Mouse (Mus musculus): ENCODE results near the gene Tmem144.

Tmem144 gene

GRCm38 (mm10) chr3:79864824-79865223 is 12.3 kb upstream of the Tmem144 start:
- no peak for DNase-seq (ENCODE audit: low read depth)

- no peak for DNase-seq (ENCODE audit: low read depth)
Measured at GRCm38 (mm10) chr3:79858221-79858620, 5.6 kb upstream of the Tmem144 start.

- no peak for DNase-seq (ENCODE audit: low read depth)
Measured at GRCm38 (mm10) chr3:79857780-79858179, 5.2 kb upstream of the Tmem144 start.

GRCm38 (mm10) chr3:79852108-79852507 is 465 bp downstream of the Tmem144 start:
- no peak for DNase-seq (ENCODE audit: low read depth)

GRCm38 (mm10) chr3:79850656-79851055 is 1.9 kb downstream of the Tmem144 start:
- DNase-seq (ENCODE audit: low read depth): no peak

- peak; percentile 20 for DNase-seq (ENCODE audit: low read depth)
Measured at GRCm38 (mm10) chr3:79849621-79850020, 3.0 kb downstream of the Tmem144 start.

GRCm38 (mm10) chr3:79848841-79849240 is 3.7 kb downstream of the Tmem144 start:
- no peak for DNase-seq (ENCODE audit: low read depth)

GRCm38 (mm10) chr3:79846633-79847032 is 5.9 kb downstream of the Tmem144 start:
- DNase-seq (ENCODE audit: low read depth): no peak

GRCm38 (mm10) chr3:79843999-79844398 is 8.6 kb downstream of the Tmem144 start:
- DNase-seq (ENCODE audit: low read depth): no peak

- DNase-seq (ENCODE audit: low read depth): peak; percentile 67
Measured at GRCm38 (mm10) chr3:79842616-79843016, 10.0 kb downstream of the Tmem144 start.

- peak; percentile 75 for DNase-seq (ENCODE audit: low read depth)
Measured at GRCm38 (mm10) chr3:79842165-79842564, 10.4 kb downstream of the Tmem144 start.

- no peak for DNase-seq (ENCODE audit: low read depth)
Measured at GRCm38 (mm10) chr3:79841475-79841874, 11.1 kb downstream of the Tmem144 start.

GRCm38 (mm10) chr3:79838751-79839150 is 13.8 kb downstream of the Tmem144 start:
- DNase-seq (ENCODE audit: low read depth): peak; percentile 47

- DNase-seq (ENCODE audit: low read depth): no peak
Measured at GRCm38 (mm10) chr3:79829289-79829688, 23.3 kb downstream of the Tmem144 start.

GRCm38 (mm10) chr3:79825067-79825780 is 27.3 kb downstream of the Tmem144 start:
- no peak for DNase-seq (ENCODE audit: low read depth)

- no peak for DNase-seq (ENCODE audit: low read depth)
Measured at GRCm38 (mm10) chr3:79823176-79823575, 29.4 kb downstream of the Tmem144 start.

- no peak for DNase-seq (ENCODE audit: low read depth)
Measured at GRCm38 (mm10) chr3:79821131-79821530, 31.4 kb downstream of the Tmem144 start.

GRCm38 (mm10) chr3:79818202-79818995 is 34.2 kb downstream of the Tmem144 start:
- no peak for DNase-seq (ENCODE audit: low read depth)

- peak; percentile 46 for DNase-seq (ENCODE audit: low read depth)
Measured at GRCm38 (mm10) chr3:79816229-79816628, 36.3 kb downstream of the Tmem144 start.

- DNase-seq (ENCODE audit: low read depth): peak; percentile 77
Measured at GRCm38 (mm10) chr3:79813814-79814490, 38.6 kb downstream of the Tmem144 start.

GRCm38 (mm10) chr3:79812042-79812441 is 40.5 kb downstream of the Tmem144 start:
- no peak for DNase-seq (ENCODE audit: low read depth)

GRCm38 (mm10) chr3:79811632-79812031 is 40.9 kb downstream of the Tmem144 start:
- DNase-seq (ENCODE audit: low read depth): peak; percentile 77

- DNase-seq (ENCODE audit: low read depth): no peak
Measured at GRCm38 (mm10) chr3:79810563-79810962, 42.0 kb downstream of the Tmem144 start.
